Mouse (Mus musculus) heart, adult 2 months (tissue): ENCODE measurements around the gene Kazn. TPM values are rescaled to one million over a fixed set of nuclear protein-coding genes. Genes with fewer than 3 reads are reported as not detected.

Source experiments
- DNase-seq, 2 experiments: peaks; one replicate each; pipeline ENCODE4 v3.0.0; 2021
- H3K27ac ChIP-seq: fragments of 200-600 bp; 2 replicates; pipeline ENCODE4 v1.8.1; 2022
- H3K27me3 ChIP-seq: fragments of 200-500 bp; 2 replicates; pipeline ENCODE4 v1.6.1; 2012; ENCODE audit warnings: mild to moderate bottlenecking, low read length, inconsistent platforms, mixed read lengths; ENCODE audit not compliant: control insufficient read depth, insufficient read depth
- H3K36me3 ChIP-seq: fragments of 200-500 bp; 2 replicates; pipeline ENCODE4 v1.6.1; 2012; ENCODE audit warnings: low read length, inconsistent platforms; ENCODE audit not compliant: control insufficient read depth, insufficient read depth
- H3K4me1 ChIP-seq: fragments of 200-500 bp; 2 replicates; pipeline ENCODE4 v1.6.1; 2011; ENCODE audit warnings: low read length; ENCODE audit not compliant: control insufficient read depth, insufficient read depth
- H3K4me3 ChIP-seq: fragments of 200-600 bp; 2 replicates; pipeline ENCODE4 v1.8.1; 2022
- H3K79me2 ChIP-seq: fragments of 200-500 bp; replicated peaks from 2 replicates; pipeline ENCODE4 v1.6.1; 2012; ENCODE audit warnings: mild to moderate bottlenecking, inconsistent platforms, low read length, moderate library complexity, mixed read lengths; ENCODE audit not compliant: control insufficient read depth, insufficient read depth
- H3K9ac ChIP-seq: fragments of 200-500 bp; 2 replicates; pipeline ENCODE4 v1.6.1; 2012; ENCODE audit warnings: low read depth, mild to moderate bottlenecking, control low read depth, inconsistent platforms, low read length, mixed read lengths
- CTCF ChIP-seq: fragments of 200-600 bp; IDR thresholded peaks from 2 replicates; pipeline ENCODE4 v1.8.1; 2022; ENCODE audit warnings: antibody characterized with exemption, mild to moderate bottlenecking, moderate library complexity
- EP300 ChIP-seq: fragments of 200-500 bp; IDR thresholded peaks from 2 replicates; pipeline ENCODE4 v1.6.1; 2011; ENCODE audit warnings: low read depth, low read length, control low read depth; ENCODE audit not compliant: insufficient read depth
- POLR2A ChIP-seq: fragments of 200-500 bp; IDR thresholded peaks from 2 replicates; pipeline ENCODE4 v1.6.1; 2011; ENCODE audit warnings: mild to moderate bottlenecking, low read depth, low read length, control low read depth; ENCODE audit not compliant: insufficient read depth
- WGBS: fragments of 180-500 bp; shearing (Covaris S2); methylation state at CpG from one replicate; pipeline ENCODE4 v1.1.7; 2018; 5-methylcytosine and 5-hydroxymethylcytosine counted together
- intact Hi-C: fragments of 180-260 bp; cut with DNase I; formaldehyde crosslinking; loops from one replicate; pipeline ENCODE4 v1.15.1; 2025
- polyA plus RNA-seq: library from polyadenylated mRNA; depleted of rRNA; stranded (reverse); fragments of >200 nt; gene quantifications from 2 replicates; pipeline ENCODE4 v1.2.3, GENCODE M21; 2012
- total RNA-seq, 2 experiments: library from RNA; stranded (reverse); gene quantifications; 2 replicates each; pipeline ENCODE4 v1.2.3; 2021

Kazn gene
- total and polyA plus RNA-seq, 3 experiments: 2.4 to 5.7 (median 3.4) TPM

DNA sequence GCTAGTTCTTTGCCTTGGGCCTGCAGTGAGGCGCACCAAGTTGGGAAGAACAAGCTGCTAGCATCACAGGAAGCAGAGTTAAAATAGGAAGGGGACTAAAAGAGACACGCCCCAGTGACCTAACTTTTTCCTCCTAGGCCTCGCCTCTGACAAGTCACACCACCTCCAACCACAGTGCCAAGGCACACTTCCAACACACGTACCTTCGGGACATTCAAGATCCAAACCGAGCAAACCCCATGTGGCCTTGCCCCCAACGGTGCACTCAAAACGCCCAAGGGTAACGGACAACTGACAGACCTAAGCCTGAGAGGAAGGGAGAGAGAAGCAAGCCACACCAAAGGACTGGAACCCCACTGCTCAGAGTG lies 53.7 kb downstream of the Kazn start:
- peaks cover 7% of the 10 kb centered on the region for H3K4me1 ChIP-seq
- DNase-seq: peak; percentile 33 to 34
- no peak overlapping the region for H3K9ac ChIP-seq
- H3K4me3 ChIP-seq: no peak overlapping the region
- H3K36me3 ChIP-seq: no peaks in the 10 kb centered on the region
- H3K27ac ChIP-seq: peak overlapping the region; percentile 70
- intact Hi-C loops: no loop called here
- no peaks in the 10 kb centered on the region for H3K27me3 ChIP-seq
- 58% methylated on average over 9 of the region's 9 CpGs for WGBS
- TF ChIP-seq EP300: 0 out of 2 replicates have a peak, but pooled peaks have one; percentile 9
- TF ChIP-seq CTCF: no peak
- H3K79me2 ChIP-seq: no peaks in the 10 kb centered on the region

DNA sequence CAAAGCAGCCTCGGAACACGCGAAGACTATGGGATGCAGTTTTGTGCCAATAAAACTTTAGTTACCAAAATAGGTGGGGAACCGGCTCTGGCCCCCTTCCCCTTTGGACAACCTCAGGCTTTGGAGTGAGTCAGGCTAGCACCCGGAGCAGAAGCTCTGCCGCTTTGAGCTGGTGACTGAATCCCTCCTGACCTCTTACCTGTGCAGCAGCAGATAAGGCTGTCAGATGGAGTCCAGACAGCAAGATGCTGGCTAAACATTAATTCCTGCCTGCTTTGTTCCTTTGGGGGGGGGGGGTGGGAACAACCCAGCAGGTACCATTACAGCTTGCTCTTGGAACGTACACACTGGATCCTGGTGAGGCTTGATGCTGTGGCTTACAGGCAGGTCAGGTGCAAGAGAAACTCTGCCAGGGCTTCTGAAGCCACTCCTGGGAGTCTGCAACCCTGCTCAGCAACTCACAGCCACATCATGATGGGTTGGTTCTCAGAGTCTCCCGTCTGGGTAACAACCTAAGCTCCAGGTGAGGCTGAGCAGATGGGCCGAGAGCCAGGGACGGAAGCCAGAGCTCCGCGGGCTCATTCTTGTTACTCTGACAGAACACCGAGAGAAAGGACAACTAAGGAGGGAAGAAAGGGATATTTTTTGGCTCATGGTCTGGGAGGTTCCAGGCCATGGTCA lies 54.2 kb downstream of the Kazn start:
- Histone ChIP-seq H3K4me3 (no peak overlapping the region), H3K36me3 (no peaks in the 10 kb centered on the region), H3K79me2 (no peaks in the 10 kb centered on the region), H3K9ac (no peak overlapping the region), H3K4me1 (peaks cover 11% of the 10 kb centered on the region), H3K27me3 (no peaks in the 10 kb centered on the region), H3K27ac (peak overlapping the region; percentile 70)
- no peak for TF ChIP-seq POLR2A
- TF ChIP-seq CTCF: no peak
- WGBS: 79% methylated on average over 13 of the region's 13 CpGs
- DNase-seq: no peak
- intact Hi-C loops: no loop called here

DNA sequence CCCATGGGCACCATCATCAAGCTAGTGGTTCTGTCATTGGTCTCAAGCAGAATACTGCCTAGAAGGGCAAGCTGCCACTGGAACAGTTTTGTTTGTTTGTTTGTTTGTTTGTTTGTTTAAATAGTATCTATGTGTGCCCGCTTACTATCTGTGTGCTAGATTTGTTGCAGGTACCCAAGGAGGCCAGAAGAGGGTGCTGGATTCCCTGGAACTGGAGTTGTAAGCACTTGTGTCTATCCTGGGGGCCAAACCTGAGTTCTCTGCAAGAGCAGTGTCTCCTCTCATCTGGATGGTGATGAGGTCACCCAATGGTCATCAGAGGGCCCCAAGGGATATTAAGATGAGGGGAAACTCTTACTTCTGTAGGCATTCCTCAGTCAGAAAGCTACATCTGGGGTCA lies 55.6 kb downstream of the Kazn start:
- intact Hi-C loops: no loop called here
- Histone ChIP-seq H3K27ac (no peak overlapping the region), H3K4me1 (peaks cover 18% of the 10 kb centered on the region), H3K36me3 (no peaks in the 10 kb centered on the region), H3K79me2 (no peaks in the 10 kb centered on the region), H3K9ac (no peak overlapping the region), H3K4me3 (no peak overlapping the region), H3K27me3 (no peaks in the 10 kb centered on the region)
- DNase-seq: no peak
- TF ChIP-seq EP300 (no peak), POLR2A (no peak), CTCF (peak; percentile 37)
- 100% methylated on average over 1 of the region's 1 CpGs for WGBS

DNA sequence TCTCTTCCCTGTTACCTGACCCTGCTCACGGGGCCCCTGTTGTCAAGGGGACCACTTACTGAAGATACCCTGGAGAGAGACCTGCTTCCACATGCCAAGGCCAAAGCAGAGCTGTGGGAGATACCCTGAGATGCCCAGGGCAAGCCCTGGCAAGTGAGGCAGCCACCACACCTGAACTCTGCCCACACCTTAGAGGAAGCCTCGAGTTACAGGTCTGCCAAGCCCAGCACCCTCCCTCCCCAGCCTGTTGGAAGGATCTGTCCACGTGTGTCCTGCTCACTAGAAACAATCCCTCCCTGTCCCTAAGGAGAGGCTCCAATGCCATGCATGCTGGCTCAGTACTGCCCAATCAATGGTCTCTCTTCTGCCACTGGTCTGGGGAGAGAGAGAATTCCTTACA lies 56.2 kb downstream of the Kazn start:
- no peak for DNase-seq
- Histone ChIP-seq H3K9ac (no peak overlapping the region), H3K27ac (no peak overlapping the region), H3K4me1 (peaks cover 18% of the 10 kb centered on the region), H3K79me2 (no peaks in the 10 kb centered on the region), H3K36me3 (no peaks in the 10 kb centered on the region), H3K27me3 (no peaks in the 10 kb centered on the region), H3K4me3 (no peak overlapping the region)
- TF ChIP-seq CTCF (no peak), POLR2A (no peak), EP300 (no peak)
- 76% methylated on average over 3 of the region's 3 CpGs for WGBS
- intact Hi-C loops: no loop called here

DNA sequence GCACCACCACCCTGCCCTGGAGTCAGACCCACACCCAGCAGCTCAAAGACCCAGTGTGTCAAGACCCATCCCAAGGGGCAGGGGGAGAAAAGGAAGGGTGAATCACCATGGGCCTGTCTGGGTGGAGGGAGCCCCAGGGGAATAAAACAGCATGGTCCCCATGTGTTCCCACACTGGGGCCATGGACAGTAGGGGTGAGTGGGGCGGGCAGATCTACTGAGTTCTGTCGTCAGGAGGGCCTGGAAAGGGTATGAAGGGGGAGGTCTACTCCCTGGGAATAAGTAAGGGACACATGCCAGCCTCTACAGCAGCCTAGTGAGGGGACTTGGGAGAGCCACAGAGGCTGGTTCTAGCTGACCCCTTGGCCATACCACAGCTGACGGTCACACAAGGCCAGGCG lies 57.6 kb downstream of the Kazn start:
- DNase-seq: no peak
- H3K36me3 ChIP-seq: no peaks in the 10 kb centered on the region
- TF ChIP-seq POLR2A: no peak
- no peak for TF ChIP-seq CTCF
- TF ChIP-seq EP300: no peak
- intact Hi-C loops: no loop called here
- no peak overlapping the region for H3K4me3 ChIP-seq
- no peaks in the 10 kb centered on the region for H3K27me3 ChIP-seq
- peaks cover 18% of the 10 kb centered on the region for H3K4me1 ChIP-seq
- no peak overlapping the region for H3K9ac ChIP-seq
- no peak overlapping the region for H3K27ac ChIP-seq
- no peaks in the 10 kb centered on the region for H3K79me2 ChIP-seq
- WGBS: 90% methylated on average over 4 of the region's 4 CpGs

DNA sequence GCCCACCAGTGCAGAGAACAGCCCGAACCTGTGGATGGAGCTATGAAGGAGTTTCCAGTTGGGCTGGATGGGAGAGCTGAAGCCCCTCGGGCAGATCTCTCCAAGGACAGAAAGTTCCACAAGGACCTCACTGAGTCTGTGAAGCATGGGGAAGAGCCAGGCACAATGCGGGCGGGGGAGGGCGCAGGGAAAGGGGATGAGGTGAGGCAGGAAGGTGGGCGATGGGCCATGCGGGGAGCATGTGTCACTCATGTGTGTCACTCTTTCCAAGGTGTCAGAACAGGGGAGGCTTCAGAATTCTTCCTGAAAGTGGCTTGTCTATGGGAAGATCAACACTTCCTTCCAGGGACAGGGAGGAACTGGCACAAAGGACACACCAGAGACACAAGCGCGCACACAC lies 58.3 kb downstream of the Kazn start:
- Histone ChIP-seq H3K27ac (peak overlapping the region; percentile 76), H3K79me2 (no peaks in the 10 kb centered on the region), H3K27me3 (no peaks in the 10 kb centered on the region), H3K36me3 (no peaks in the 10 kb centered on the region), H3K4me1 (peaks cover 18% of the 10 kb centered on the region), H3K4me3 (no peak overlapping the region), H3K9ac (no peak overlapping the region)
- TF ChIP-seq POLR2A: no peak
- TF ChIP-seq EP300: no peak
- no peak for TF ChIP-seq CTCF
- 81% methylated on average over 9 of the region's 9 CpGs for WGBS
- no peak for DNase-seq
- intact Hi-C loops: no loop called here
